Mouse (Mus musculus) heart, embryonic 15.5 days (tissue): ENCODE data around the gene Itm2b. TPM values are rescaled to one million over a fixed set of nuclear protein-coding genes. Genes with fewer than 3 reads are reported as not detected.
A peak's percentile ranks its signal among the peaks of the same experiment; 100 is the strongest.

Source experiments
- ATAC-seq: fragments of 200-750 bp; cut with Nextera tagmentation; replicated peaks from 2 replicates; pipeline ENCODE4 v1.8.0; 2017; ENCODE audit warnings: low read depth, moderate TSS enrichment; ENCODE audit not compliant: insufficient number of reproducible peaks, insufficient read depth, low FRiP score
- H3K27ac ChIP-seq: fragments of 300-500 bp; sonication (generic); 2 replicates; pipeline ENCODE4 v1.5.1; 2015; ENCODE audit warnings: mild to moderate bottlenecking, inconsistent platforms
- H3K27me3 ChIP-seq: fragments of 300-500 bp; sonication (generic); 2 replicates; pipeline ENCODE4 v1.6.1; 2015; ENCODE audit warnings: inconsistent platforms
- H3K36me3 ChIP-seq: fragments of 300-500 bp; sonication (generic); 2 replicates; pipeline ENCODE4 v1.6.1; 2015; ENCODE audit warnings: mild to moderate bottlenecking, inconsistent platforms
- H3K4me1 ChIP-seq: fragments of 300-500 bp; sonication (generic); replicated peaks from 2 replicates; pipeline ENCODE4 v1.6.1; 2015; ENCODE audit warnings: inconsistent platforms
- H3K4me2 ChIP-seq: fragments of 300-500 bp; sonication (generic); 2 replicates; pipeline ENCODE4 v1.6.1; 2015; ENCODE audit warnings: inconsistent platforms, mild to moderate bottlenecking, moderate library complexity
- H3K4me3 ChIP-seq: fragments of 300-500 bp; sonication (generic); 2 replicates; pipeline ENCODE4 v1.5.1; 2015; ENCODE audit warnings: mild to moderate bottlenecking, inconsistent platforms
- H3K9ac ChIP-seq: fragments of 300-500 bp; sonication (generic); 2 replicates; pipeline ENCODE4 v1.6.1; 2015; ENCODE audit warnings: mild to moderate bottlenecking, inconsistent platforms
- H3K9me3 ChIP-seq: fragments of 300-500 bp; sonication (generic); replicated peaks from 2 replicates; pipeline ENCODE4 v1.6.1; 2016; ENCODE audit warnings: inconsistent platforms
- WGBS: fragments of 180-500 bp; shearing (Covaris S2); methylation state at CpG from one replicate; pipeline ENCODE4 v1.1.7; 2015; ENCODE audit warnings: mixed read lengths; 5-methylcytosine and 5-hydroxymethylcytosine counted together
- polyA plus RNA-seq: library from polyadenylated mRNA; unstranded; fragments of >200 nt; fragmentation: Nextera tagmentation; extraction: Ambion mirVana; gene quantifications from 2 replicates; pipeline ENCODE4 v1.2.1, GENCODE M21; 2015

Itm2b gene
- polyA plus RNA-seq, 1 experiment from 2014 or later = 728 TPM

DNA sequence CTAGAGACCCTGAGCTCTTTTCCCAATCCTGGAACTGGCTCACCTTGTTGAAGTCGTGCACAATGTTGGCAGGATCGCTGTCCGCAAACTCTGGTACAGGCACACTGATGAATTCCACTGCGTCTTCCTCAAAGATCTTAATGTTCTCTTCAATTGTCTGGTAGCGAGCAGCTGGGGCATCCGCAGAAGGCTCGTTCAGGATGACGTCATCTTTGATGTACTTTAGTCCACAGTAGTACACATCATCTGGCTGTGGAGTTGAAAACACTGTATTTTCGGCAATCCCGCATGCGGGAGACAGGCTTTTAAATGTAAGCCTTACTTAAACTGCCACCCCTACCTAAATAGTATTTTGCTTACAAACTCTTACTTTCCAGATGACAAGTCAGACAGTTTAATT lies 18.8 kb downstream of the Itm2b start:
- 83% methylated on average over 11 of the region's 11 CpGs for WGBS
- ATAC-seq = no peak
- H3K27me3 ChIP-seq = no peaks in the 10 kb centered on the region

DNA sequence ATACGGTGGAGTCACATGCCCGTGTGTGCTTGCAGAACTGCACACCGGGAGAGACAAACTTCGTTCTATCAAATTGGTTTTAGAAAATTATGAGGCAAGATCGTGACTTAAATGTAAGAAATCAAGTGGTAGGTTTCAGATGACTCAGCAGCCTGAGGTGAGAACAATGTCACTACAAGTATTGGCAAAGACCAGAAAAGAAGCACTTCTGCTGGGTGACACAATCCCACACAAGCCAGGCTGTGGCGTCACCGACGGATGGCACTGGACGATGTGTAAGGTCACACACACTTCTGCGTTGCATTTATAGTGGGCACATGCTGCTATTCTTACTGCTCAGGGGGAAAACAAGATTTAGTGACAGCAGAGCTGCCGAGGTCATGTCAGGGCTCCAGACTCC lies 21.3 kb downstream of the Itm2b start:
- no peak for ATAC-seq
- no peaks in the 10 kb centered on the region for H3K4me1 ChIP-seq
- no peak overlapping the region for H3K9ac ChIP-seq
- no peaks in the 10 kb centered on the region for H3K9me3 ChIP-seq
- whole genome bisulfite sequencing = 91% methylated on average over 11 of the region's 11 CpGs
- H3K27me3 ChIP-seq = no peaks in the 10 kb centered on the region
- H3K4me2 ChIP-seq = no peak overlapping the region
- H3K36me3 ChIP-seq = peaks cover 96% of the 10 kb centered on the region
- no peak overlapping the region for H3K27ac ChIP-seq
- no peak overlapping the region for H3K4me3 ChIP-seq

More for the DNA sequence above, 18.8 kb downstream of the Itm2b start:
- Histone ChIP-seq H3K4me1 (peaks cover 16% of the 10 kb centered on the region), H3K36me3 (peaks cover 81% of the 10 kb centered on the region), H3K9ac (no peak overlapping the region), H3K4me3 (no peak overlapping the region), H3K27ac (no peak overlapping the region), H3K9me3 (no peaks in the 10 kb centered on the region), H3K4me2 (no peak overlapping the region)

DNA sequence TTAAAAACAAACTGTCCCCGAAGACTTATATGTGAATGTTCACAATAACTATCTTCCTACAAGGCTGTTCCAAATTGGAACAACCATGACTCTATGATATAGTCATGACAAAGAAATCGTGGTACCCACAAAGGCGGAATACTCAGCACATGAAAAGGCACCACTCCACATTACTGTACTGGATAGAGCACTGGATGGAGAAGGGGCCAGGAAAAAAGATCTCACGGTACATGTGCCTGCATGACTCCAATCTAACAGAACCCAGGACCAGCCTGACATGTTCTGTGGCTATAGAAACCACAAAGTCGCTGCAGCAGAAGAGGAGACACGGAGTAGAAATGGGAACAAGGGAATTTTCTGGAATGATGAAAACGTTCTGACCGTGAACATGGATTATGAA lies 30.4 kb downstream of the Itm2b start:
- Histone ChIP-seq H3K9ac (no peak overlapping the region), H3K27ac (no peak overlapping the region), H3K4me1 (no peaks in the 10 kb centered on the region), H3K36me3 (peaks cover 32% of the 10 kb centered on the region), H3K4me3 (no peak overlapping the region), H3K27me3 (no peaks in the 10 kb centered on the region), H3K9me3 (0 out of 2 replicates have a peak, but pooled peaks cover 4% of the 10 kb centered on the region), H3K4me2 (no peak overlapping the region)
- no peak for ATAC-seq
- 89% methylated on average over 8 of the region's 8 CpGs for WGBS

DNA sequence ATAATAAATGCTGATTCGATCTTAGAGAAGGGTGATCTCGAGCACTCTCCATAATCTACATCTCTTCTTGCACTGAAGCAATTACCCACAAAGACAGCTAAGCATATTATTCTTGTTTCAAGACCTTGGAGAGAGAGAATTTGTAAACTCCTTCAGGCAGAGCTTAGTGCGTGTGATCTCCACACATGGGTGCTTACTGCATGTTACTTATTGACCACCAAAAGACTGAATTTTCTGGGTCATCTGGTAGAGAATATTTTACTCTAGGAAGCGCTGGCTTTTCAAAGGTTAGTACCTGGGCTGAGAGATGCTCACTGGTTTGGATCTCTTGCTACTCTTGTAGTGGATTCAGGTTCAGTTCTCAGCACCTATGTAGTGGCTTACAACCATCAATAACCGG lies 34.0 kb downstream of the Itm2b start:
- no peak overlapping the region for H3K9ac ChIP-seq
- H3K4me2 ChIP-seq = no peak overlapping the region
- H3K9me3 ChIP-seq = no peaks in the 10 kb centered on the region
- H3K36me3 ChIP-seq = peaks cover 5% of the 10 kb centered on the region; the same call in 1 of the 2 replicates
- H3K27me3 ChIP-seq = no peaks in the 10 kb centered on the region
- H3K4me3 ChIP-seq = no peak overlapping the region
- ATAC-seq = no peak
- WGBS = 86% methylated on average over 5 of the region's 5 CpGs
- H3K27ac ChIP-seq = no peak overlapping the region
- peaks cover 13% of the 10 kb centered on the region; the same call in 1 of the 2 replicates for H3K4me1 ChIP-seq

DNA sequence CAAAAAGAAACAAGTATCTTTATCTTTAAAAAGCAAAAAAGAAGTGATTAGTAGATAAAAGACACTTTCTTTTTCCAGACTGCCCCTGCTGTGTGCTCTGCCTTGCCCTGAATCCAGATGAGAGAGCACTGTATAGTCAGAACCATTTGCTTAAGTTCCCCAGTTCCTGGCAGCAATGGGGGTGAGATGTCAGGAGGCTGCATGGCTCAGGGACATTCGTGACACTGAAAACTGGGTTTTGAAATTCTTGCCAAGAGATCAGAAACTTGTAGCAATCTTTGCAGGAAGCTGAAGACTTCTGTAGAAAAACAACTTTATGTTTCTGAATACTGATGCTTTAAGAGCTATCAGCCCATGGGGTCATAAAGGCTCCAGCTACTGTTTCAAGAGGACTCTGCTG lies 35.1 kb downstream of the Itm2b start:
- Histone ChIP-seq H3K9ac (no peak overlapping the region), H3K27ac (no peak overlapping the region), H3K27me3 (no peaks in the 10 kb centered on the region), H3K4me1 (peaks cover 13% of the 10 kb centered on the region; the same call in 1 of the 2 replicates), H3K36me3 (no peaks in the 10 kb centered on the region), H3K9me3 (no peaks in the 10 kb centered on the region), H3K4me2 (no peak overlapping the region), H3K4me3 (no peak overlapping the region)
- WGBS = 49% methylated on average over 1 of the region's 1 CpGs
- no peak for ATAC-seq

DNA sequence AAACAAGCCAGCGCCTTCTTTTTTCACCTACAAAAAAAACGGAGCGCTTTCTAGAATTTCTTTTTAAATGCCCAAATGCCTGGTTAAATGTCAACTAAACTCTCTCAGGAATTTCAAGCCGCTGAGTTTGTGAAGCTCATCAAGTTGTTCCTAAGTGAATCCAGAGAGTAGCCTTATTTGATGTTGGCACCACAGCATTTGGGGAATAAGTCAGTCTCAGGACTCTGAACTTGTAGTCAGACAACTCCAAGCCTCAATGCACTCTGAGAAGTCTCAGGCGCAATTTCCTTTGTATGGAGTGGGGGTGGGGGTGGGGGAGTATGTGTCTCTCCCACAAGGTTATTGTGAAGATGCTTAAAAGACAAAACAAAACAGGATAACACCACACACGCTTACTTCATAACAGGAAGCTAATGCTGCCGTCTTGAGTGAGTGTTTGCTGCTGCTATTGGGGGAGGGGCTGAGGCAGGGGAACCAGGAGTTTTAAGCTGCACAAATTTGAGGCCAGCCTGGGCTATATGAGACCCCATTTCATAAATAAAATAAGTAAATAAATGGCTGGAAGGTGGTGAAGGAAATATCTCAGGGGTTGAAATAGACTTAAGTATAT lies 35.9 kb downstream of the Itm2b start:
- H3K36me3 ChIP-seq = no peaks in the 10 kb centered on the region
- no peaks in the 10 kb centered on the region for H3K9me3 ChIP-seq
- H3K4me1 ChIP-seq = peaks cover 13% of the 10 kb centered on the region; the same call in 1 of the 2 replicates
- H3K4me3 ChIP-seq = no peak overlapping the region
- H3K9ac ChIP-seq = no peak overlapping the region
- no peak for ATAC-seq
- no peak overlapping the region for H3K4me2 ChIP-seq
- 59% methylated on average over 7 of the region's 7 CpGs for WGBS
- H3K27me3 ChIP-seq = no peaks in the 10 kb centered on the region
- H3K27ac ChIP-seq = no peak overlapping the region

GRCm38 (mm10) chr14:73347302-73347701 lies 37.8 kb downstream of the Itm2b start:
- Histone ChIP-seq H3K27ac (peak overlapping the region; percentile 66), H3K4me2 (no peak overlapping the region), H3K27me3 (no peaks in the 10 kb centered on the region), H3K9ac (no peak overlapping the region), H3K4me3 (no peak overlapping the region), H3K36me3 (no peaks in the 10 kb centered on the region), H3K4me1 (peaks cover 13% of the 10 kb centered on the region; the same call in 1 of the 2 replicates), H3K9me3 (no peaks in the 10 kb centered on the region)
- WGBS = 23% methylated on average over 9 of the region's 9 CpGs
- peak; percentile 67; the same call in 1 of the 2 replicates for ATAC-seq

DNA sequence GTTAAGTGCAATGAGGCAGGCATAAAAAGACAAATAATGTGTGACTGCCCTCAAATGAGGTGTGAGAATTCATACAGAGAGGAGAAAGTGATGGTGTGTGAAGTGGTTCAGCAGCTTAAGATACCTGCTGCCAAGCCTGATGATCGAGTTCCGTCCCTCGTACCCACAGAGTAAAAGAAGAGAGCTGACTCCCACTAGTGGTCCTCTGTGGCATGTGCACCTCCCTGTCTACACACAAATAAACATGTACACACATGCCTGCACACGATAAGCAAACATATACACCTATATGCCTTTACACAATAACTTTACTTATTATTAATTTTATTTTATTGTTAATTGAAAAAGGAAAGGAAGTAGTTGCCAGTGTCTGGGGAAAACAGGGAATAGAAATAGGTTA lies 39.5 kb downstream of the Itm2b start:
- Histone ChIP-seq H3K4me1 (peaks cover 13% of the 10 kb centered on the region; the same call in 1 of the 2 replicates), H3K4me2 (no peak overlapping the region), H3K27ac (no peak overlapping the region), H3K9ac (no peak overlapping the region), H3K9me3 (no peaks in the 10 kb centered on the region), H3K4me3 (no peak overlapping the region), H3K36me3 (no peaks in the 10 kb centered on the region), H3K27me3 (no peaks in the 10 kb centered on the region)
- 88% methylated on average over 4 of the region's 4 CpGs for WGBS
- no peak for ATAC-seq

- Histone ChIP-seq H3K36me3 (no peaks in the 10 kb centered on the region), H3K9ac (no peak overlapping the region), H3K27me3 (no peaks in the 10 kb centered on the region), H3K4me1 (no peaks in the 10 kb centered on the region), H3K27ac (no peak overlapping the region), H3K4me2 (no peak overlapping the region), H3K9me3 (no peaks in the 10 kb centered on the region), H3K4me3 (no peak overlapping the region)
- no peak for ATAC-seq
- WGBS = 42% methylated on average over 6 of the region's 6 CpGs
Measured at GRCm38 (mm10) chr14:73340051-73340755, 44.9 kb downstream of the Itm2b start.

DNA sequence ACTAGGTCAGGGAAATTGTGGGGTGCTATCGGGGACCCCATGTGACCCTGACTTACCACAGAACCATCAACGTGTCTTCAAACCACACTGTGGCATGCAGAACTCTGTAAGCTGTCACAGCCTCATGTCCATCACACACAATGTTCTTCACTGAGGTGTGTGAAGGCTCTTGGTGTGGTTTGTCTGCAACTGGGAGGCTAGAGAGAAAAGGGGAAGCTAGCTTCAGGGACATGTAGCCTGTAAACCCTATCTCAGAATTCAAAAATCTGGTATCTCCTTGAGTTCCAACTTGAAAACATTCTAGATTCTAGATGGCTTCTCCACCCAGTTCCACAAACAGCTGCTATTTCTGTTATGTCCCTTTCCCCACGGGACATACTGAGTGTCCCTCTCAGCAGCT lies 45.5 kb downstream of the Itm2b start:
- WGBS = 60% methylated on average over 3 of the region's 3 CpGs
- no peak overlapping the region for H3K27ac ChIP-seq
- H3K4me2 ChIP-seq = no peak overlapping the region
- no peaks in the 10 kb centered on the region for H3K27me3 ChIP-seq
- no peaks in the 10 kb centered on the region for H3K4me1 ChIP-seq
- no peak overlapping the region for H3K9ac ChIP-seq
- H3K9me3 ChIP-seq = no peaks in the 10 kb centered on the region
- no peak for ATAC-seq
- H3K4me3 ChIP-seq = no peak overlapping the region
- H3K36me3 ChIP-seq = no peaks in the 10 kb centered on the region

- Histone ChIP-seq H3K36me3 (no peaks in the 10 kb centered on the region), H3K9me3 (no peaks in the 10 kb centered on the region), H3K4me3 (no peak overlapping the region), H3K4me2 (no peak overlapping the region), H3K27me3 (no peaks in the 10 kb centered on the region), H3K27ac (no peak overlapping the region), H3K4me1 (no peaks in the 10 kb centered on the region), H3K9ac (no peak overlapping the region)
- WGBS = 66% methylated on average over 6 of the region's 6 CpGs
- no peak for ATAC-seq
Measured at GRCm38 (mm10) chr14:73336316-73337080, 48.6 kb downstream of the Itm2b start.
